Mouse (Mus musculus) midbrain, postnatal 0 days (tissue): ENCODE results near the gene Rhot2. TPM values are rescaled to one million over a fixed set of nuclear protein-coding genes. Genes with fewer than 3 reads are reported as not detected.

ENCODE experiments used
- ATAC-seq: fragments of 200-750 bp; cut with Nextera tagmentation; 2 replicates; pipeline ENCODE4 v1.8.0; 2017; ENCODE audit warnings: moderate number of reproducible peaks, mild to moderate bottlenecking, moderate TSS enrichment, moderate library complexity; ENCODE audit not compliant: low FRiP score
- DNase-seq: peaks from one replicate; pipeline ENCODE4 v3.0.0-alpha.2; 2015; ENCODE audit warnings: low spot score
- H3K27ac ChIP-seq: fragments of 300-500 bp; sonication (generic); 2 replicates; pipeline ENCODE4 v1.5.1; 2014; ENCODE audit warnings: low read depth, mild to moderate bottlenecking, low read length, mixed read lengths
- H3K27me3 ChIP-seq: fragments of 300-500 bp; sonication (generic); 2 replicates; pipeline ENCODE4 v1.6.1; 2014; ENCODE audit warnings: low read length, control low read depth, mixed read lengths; ENCODE audit not compliant: insufficient read depth
- H3K36me3 ChIP-seq: fragments of 300-500 bp; sonication (generic); 2 replicates; pipeline ENCODE4 v1.6.1; 2014; ENCODE audit warnings: low read length, control low read depth, mixed read lengths; ENCODE audit not compliant: insufficient read depth
- H3K4me1 ChIP-seq: fragments of 300-500 bp; sonication (generic); 2 replicates; pipeline ENCODE4 v1.6.1; 2014; ENCODE audit warnings: mild to moderate bottlenecking, control low read depth, antibody characterized with exemption, low read length, mixed read lengths; ENCODE audit not compliant: insufficient read depth
- H3K4me2 ChIP-seq: fragments of 300-500 bp; sonication (generic); 2 replicates; pipeline ENCODE4 v1.6.1; 2014; ENCODE audit warnings: low read depth, mild to moderate bottlenecking, low read length, mixed read lengths; ENCODE audit not compliant: poor library complexity, severe bottlenecking
- H3K4me3 ChIP-seq: fragments of 300-500 bp; sonication (generic); 2 replicates; pipeline ENCODE4 v1.5.1; 2014; ENCODE audit warnings: low read depth, mild to moderate bottlenecking, low read length, moderate library complexity
- H3K9ac ChIP-seq: fragments of 300-500 bp; sonication (generic); replicated peaks from 2 replicates; pipeline ENCODE4 v1.6.1; 2014; ENCODE audit warnings: mild to moderate bottlenecking, low read length, moderate library complexity, mixed read lengths; ENCODE audit not compliant: poor library complexity, severe bottlenecking
- H3K9me3 ChIP-seq: fragments of 300-500 bp; sonication (generic); 2 replicates; pipeline ENCODE4 v1.6.1; 2016; ENCODE audit warnings: low read length, control low read depth
- CTCF ChIP-seq: IDR thresholded peaks from 2 replicates; pipeline ENCODE4 v1.5.1; 2016; ENCODE audit warnings: antibody characterized with exemption, mild to moderate bottlenecking
- WGBS: fragments of 180-500 bp; shearing (Covaris S2); extraction: QIAGEN DNeasy Blood & Tissue Kit; methylation state at CpG from one replicate; pipeline ENCODE4 v1.1.7; 2014; 5-methylcytosine and 5-hydroxymethylcytosine counted together
- polyA plus RNA-seq: library from polyadenylated mRNA; unstranded; fragments of >200 nt; fragmentation: Nextera tagmentation; extraction: Ambion mirVana; gene quantifications from 2 replicates; pipeline ENCODE4 v1.2.1, GENCODE M21; 2015
- total RNA-seq: library from RNA; depleted of rRNA; stranded (reverse); fragments of >200 nt; gene quantifications from 2 replicates; pipeline ENCODE4 v1.2.3, GENCODE M21; 2014

Gene Rhot2
- total and polyA plus RNA-seq, 2 experiments from 2014 or later, result 16.2 to 49.2 TPM

DNA sequence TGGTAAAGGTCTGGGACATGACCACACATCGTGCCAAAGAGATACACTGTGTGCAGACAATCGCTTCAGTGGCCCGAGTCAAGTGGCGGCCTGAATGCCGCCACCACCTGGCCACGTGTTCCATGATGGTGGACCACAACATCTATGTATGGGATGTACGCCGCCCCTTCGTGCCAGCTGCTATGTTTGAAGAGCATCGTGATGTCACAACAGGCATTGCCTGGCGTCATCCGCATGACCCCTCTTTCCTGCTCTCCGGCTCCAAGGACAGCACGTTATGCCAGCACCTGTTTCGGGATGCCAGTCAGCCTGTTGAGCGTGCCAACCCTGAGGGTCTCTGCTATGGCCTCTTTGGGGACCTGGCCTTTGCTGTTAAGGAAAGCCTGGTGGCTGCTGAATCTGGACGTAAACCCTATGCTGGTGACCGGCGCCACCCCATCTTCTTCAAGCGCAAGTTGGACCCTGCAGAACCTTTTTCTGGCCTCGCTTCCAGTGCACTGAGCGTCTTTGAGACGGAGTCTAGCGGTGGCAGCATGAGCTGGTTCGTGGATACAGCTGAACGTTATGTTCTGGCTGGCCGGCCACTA is 18.6 kb downstream of the Rhot2 start:
- Histone ChIP-seq H3K4me3 (no peak overlapping the region), H3K4me2 (no peak overlapping the region), H3K4me1 (peaks cover 21% of the 10 kb centered on the region), H3K9ac (no peak overlapping the region), H3K9me3 (no peaks in the 10 kb centered on the region), H3K36me3 (peaks cover 31% of the 10 kb centered on the region), H3K27ac (no peak overlapping the region), H3K27me3 (no peaks in the 10 kb centered on the region)
- no peak for TF ChIP-seq CTCF
- WGBS, result 96% methylated on average over 27 of the region's 27 CpGs
- DNase-seq, result no peak
- no peak for ATAC-seq

DNA sequence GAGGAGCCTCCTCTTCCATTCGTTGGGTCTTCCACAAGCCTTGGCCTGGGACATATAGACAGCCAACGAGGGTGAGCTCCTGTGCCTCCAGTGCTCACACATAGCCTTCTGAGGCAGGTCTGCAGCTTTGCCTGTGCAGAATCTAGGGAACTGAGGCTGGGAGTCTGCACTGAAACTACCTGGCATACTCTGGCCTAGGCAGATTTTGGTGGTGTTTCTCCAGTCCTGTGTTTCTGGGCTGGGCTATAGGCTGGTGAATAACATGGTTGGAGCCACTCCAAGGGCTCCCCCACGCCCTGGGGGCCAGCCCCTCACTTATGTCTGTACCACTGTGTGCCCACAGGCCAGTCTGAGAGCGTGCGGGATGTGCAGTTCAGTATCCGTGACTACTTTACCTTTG is 19.3 kb downstream of the Rhot2 start:
- no peaks in the 10 kb centered on the region for H3K27me3 ChIP-seq
- no peaks in the 10 kb centered on the region for H3K9me3 ChIP-seq
- no peak for TF ChIP-seq CTCF
- no peak overlapping the region for H3K4me3 ChIP-seq
- no peak overlapping the region for H3K4me2 ChIP-seq
- H3K4me1 ChIP-seq, result peaks cover 21% of the 10 kb centered on the region
- no peak for ATAC-seq
- 91% methylated on average over 6 of the region's 6 CpGs for WGBS
- no peak for DNase-seq
- no peak overlapping the region for H3K9ac ChIP-seq
- H3K27ac ChIP-seq, result no peak overlapping the region
- peaks cover 24% of the 10 kb centered on the region for H3K36me3 ChIP-seq

DNA sequence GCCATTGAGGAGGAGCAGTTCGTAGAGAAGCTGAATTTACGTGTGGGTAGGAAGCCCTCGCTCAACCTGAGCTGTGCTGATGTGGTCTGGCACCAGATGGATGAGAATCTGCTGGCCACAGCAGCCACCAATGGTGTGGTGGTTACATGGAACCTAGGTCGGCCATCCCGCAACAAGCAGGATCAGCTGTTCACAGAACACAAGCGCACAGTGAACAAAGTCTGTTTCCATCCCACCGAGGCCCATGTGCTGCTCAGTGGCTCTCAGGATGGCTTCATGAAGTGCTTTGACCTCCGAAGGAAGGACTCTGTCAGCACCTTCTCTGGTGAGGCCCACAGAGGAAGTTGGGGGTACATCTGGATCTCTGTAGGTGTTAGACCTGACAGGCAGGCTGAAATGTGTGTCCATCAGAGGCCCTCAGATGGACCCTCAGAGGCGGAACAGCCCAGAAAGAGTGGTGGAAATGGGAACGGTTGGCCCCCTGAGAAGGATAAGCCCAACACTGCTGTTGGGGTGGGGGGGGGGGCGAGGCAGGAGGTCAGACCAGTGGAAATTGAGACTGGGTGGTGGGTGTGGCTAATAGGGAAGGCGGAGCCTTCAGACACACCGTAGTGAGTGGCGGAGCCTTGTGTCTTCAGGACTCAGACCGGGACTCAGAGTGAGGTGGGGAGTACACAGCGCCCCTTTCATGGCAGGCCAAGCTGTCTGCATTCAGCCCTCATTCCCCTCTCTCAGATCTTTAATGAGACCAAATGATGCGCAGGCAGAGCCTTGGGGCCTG is 20.1 kb downstream of the Rhot2 start:
- TF ChIP-seq CTCF, result no peak
- Histone ChIP-seq H3K4me1 (peaks cover 14% of the 10 kb centered on the region), H3K27ac (0 out of 2 replicates have a peak overlapping the region, but pooled peaks have one; percentile 77), H3K27me3 (no peaks in the 10 kb centered on the region), H3K36me3 (peaks cover 24% of the 10 kb centered on the region), H3K9me3 (no peaks in the 10 kb centered on the region), H3K4me2 (peak overlapping the region; percentile 97), H3K9ac (peak overlapping the region; percentile 78), H3K4me3 (peak overlapping the region; percentile 57)
- no peak for ATAC-seq
- DNase-seq, result no peak
- 78% methylated on average over 16 of the region's 17 CpGs for WGBS

DNA sequence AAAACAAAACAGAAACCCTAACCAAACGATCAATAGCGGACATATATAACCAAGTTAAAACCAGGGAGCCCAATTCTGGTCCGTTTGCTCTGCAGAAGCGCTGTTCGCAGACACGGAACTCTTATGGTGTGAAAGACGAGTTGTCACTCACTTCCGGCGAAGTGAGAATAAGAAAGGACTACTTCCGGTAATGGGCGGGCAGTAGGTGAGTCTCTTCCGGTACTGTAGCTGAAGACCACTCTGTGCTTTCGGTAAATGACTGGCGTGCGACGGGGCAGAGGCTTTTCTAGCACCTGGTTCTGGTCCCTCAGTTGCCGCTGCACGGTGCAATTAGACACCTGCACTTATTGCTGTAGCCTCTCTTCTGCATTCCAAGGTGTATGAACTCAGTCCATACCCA is 21.2 kb downstream of the Rhot2 start, which contains the start of gene Wdr24:
Wdr24 (plus strand) TSS at position 176 of the 400 bp plus-strand sequence.
- peak within 1 kb of the TSS; percentile 77 for H3K27ac ChIP-seq
- peak within 1 kb of the TSS; percentile 57 for H3K4me3 ChIP-seq
- H3K27me3 ChIP-seq, result no peaks in the 10 kb centered on the region
- peak within 1 kb of the TSS; percentile 78 for H3K9ac ChIP-seq
- no peaks in the 10 kb centered on the region for H3K9me3 ChIP-seq
- DNase-seq (peak; percentile 95), ATAC-seq (peak; percentile 67)
- WGBS, result under 1% methylated on average over 18 of the region's 18 CpGs
- H3K36me3 ChIP-seq, result peaks cover 29% of the 10 kb centered on the region
- no peak for TF ChIP-seq CTCF
- peak within 1 kb of the TSS; percentile 97 for H3K4me2 ChIP-seq
- H3K4me1 ChIP-seq, result peaks cover 13% of the 10 kb centered on the region

GRCm38 (mm10) chr17:25818851-25819780 is 25.5 kb downstream of the Rhot2 start:
- Histone ChIP-seq H3K9me3 (no peaks in the 10 kb centered on the region), H3K4me1 (peaks cover 2% of the 10 kb centered on the region), H3K36me3 (peaks cover 37% of the 10 kb centered on the region), H3K4me2 (no peak overlapping the region), H3K9ac (no peak overlapping the region), H3K27ac (no peak overlapping the region), H3K27me3 (no peaks in the 10 kb centered on the region), H3K4me3 (no peak overlapping the region)
- no peak for ATAC-seq
- DNase-seq, result no peak
- 12% methylated on average over 46 of the region's 46 CpGs for WGBS
- TF ChIP-seq CTCF, result no peak
